Mouse (Mus musculus): Measurements from ENCODE around the gene Arhgap5. TPM values are rescaled to one million over a fixed set of nuclear protein-coding genes. Genes with fewer than 3 reads are reported as not detected.

Gene Arhgap5
- polyA plus RNA-seq, 1 experiment, result 15.6 TPM

DNA sequence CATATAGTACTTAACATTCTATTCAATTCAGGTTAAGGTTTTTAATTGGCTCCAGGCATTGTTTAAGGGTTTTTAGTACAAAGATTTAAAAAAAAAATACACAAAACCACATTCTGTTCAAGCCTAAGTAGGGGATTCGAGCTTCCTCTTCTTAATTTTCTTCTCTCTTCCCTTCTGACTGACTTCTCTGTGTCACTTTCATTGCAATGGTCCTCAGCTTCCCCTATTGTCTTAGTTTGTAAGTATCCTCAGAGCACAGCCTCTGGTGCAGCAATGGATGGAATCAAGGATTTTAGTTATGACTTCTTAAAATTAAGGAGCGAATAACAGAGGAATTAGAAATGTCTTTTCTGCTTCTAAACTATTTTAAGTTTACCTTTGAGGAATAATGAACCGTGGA is 1.6 kb upstream of the Arhgap5 start:
- TF ChIP-seq CTCF (IDR thresholded peaks at IDR 0.05; ENCODE audit: control insufficient read depth, insufficient read depth, insufficient replicate concordance, low read depth, low read length) (no peak), POLR2A (IDR thresholded peaks at IDR 0.05; ENCODE audit: control insufficient read depth, low read depth, low read length) (no peak)
- Histone ChIP-seq H3K4me3 (ENCODE audit: control insufficient read depth, low read depth, low read length) (no peak overlapping the region), H3K36me3 (ENCODE audit: control insufficient read depth, insufficient read depth, low read length) (no peaks in the 10 kb centered on the region), H3K27me3 (ENCODE audit: control insufficient read depth, insufficient read depth, low read length) (no peaks in the 10 kb centered on the region), H3K4me1 (ENCODE audit: control insufficient read depth, insufficient read depth, low read length) (no peaks in the 10 kb centered on the region; the same call in 1 of the 2 replicates), H3K27ac (ENCODE audit: control insufficient read depth, insufficient read depth, low read depth, low read length) (no peak overlapping the region)

DNA sequence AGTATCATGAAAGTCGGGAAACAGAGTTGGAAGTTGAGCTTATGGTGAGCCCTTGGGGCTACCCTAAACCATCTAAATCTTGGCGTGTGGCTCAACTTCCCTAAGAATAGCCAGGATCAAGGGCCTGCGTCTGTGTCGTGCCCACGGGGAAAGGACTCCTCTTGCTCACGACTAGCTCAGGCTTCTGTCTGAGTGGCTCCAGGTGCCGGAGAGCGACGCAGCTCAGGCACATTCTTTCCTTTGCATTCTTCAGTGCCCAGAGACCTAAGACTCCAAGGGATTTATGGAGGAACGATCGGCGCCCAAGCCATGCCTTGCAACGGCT is 679 bp upstream of the Arhgap5 start:
- H3K4me3 ChIP-seq (ENCODE audit: control insufficient read depth, low read depth, low read length), result peak overlapping the region; percentile 89
- no peaks in the 10 kb centered on the region for H3K36me3 ChIP-seq (ENCODE audit: control insufficient read depth, insufficient read depth, low read length)
- no peaks in the 10 kb centered on the region for H3K27me3 ChIP-seq (ENCODE audit: control insufficient read depth, insufficient read depth, low read length)
- H3K27ac ChIP-seq (ENCODE audit: control insufficient read depth, insufficient read depth, low read depth, low read length), result peak overlapping the region; percentile 92
- no peaks in the 10 kb centered on the region; the same call in 1 of the 2 replicates for H3K4me1 ChIP-seq (ENCODE audit: control insufficient read depth, insufficient read depth, low read length)
- TF ChIP-seq POLR2A (IDR thresholded peaks at IDR 0.05; ENCODE audit: control insufficient read depth, low read depth, low read length) (no peak), CTCF (IDR thresholded peaks at IDR 0.05; ENCODE audit: control insufficient read depth, insufficient read depth, insufficient replicate concordance, low read depth, low read length) (no peak)

DNA sequence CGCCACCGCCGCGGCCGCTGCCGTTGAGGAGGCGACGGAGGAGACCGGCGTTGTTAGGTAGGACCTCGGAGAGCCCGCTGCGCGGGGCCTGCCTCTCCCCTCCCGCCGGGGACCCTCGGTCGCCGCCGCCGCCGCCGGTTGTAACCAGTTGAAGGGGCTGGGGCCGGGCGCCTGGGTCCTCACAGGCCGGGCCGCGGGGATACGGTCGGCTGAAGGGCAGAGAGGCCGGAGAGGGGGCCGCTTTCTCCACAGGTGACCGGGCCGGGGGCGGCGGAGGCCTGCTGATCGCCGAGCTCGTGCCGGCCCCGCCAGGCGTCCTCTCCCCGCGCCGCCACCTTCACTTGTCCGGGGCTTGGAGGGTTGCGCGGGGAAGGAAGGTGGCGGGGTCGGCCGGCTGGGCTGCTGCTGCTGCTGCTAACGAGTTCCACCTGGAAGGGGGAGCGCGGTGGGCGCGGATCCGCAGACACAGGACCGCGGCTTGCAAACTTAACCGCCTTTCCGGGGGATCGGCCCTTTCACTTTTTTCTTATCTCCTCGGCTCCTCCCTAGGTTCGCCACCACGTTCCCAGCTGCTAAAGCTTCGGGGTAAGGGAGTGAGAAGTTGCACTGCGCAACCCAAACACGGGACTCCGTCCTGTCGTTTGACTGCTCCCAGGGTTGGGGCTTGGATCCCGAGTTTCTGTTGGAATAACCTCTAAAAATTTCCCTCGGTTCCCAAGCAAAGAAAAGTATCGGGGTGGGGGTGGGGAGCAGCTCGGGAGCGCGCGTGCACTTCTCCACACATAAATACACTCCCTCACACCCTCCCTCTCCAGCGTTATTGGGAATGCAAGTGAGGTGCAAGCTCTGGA is 784 bp downstream of the Arhgap5 start:
- no peak for TF ChIP-seq POLR2A (IDR thresholded peaks at IDR 0.05; ENCODE audit: control insufficient read depth, low read depth, low read length)

DNA sequence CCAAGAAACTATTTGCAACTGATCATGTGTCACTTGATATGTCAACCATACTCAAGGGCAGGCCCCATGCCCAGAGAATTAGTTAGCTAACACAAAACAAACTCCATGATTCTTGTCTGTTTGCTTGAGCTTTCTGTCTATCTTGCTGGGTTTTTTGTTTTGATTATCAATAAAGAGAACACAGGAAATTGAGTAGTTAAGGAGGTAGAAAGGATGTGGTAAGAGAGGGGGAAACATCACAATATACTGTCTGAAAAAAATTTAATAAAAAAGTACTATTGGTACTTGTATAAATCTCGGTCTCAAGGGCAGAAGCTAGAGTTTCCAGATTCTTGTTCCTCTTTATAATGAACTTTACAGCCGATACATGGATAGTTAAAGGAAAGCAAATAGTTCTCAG is 20.9 kb downstream of the Arhgap5 start:
- H3K36me3 ChIP-seq (ENCODE audit: control insufficient read depth, insufficient read depth, low read length), result no peaks in the 10 kb centered on the region
- H3K27me3 ChIP-seq (ENCODE audit: control insufficient read depth, insufficient read depth, low read length), result no peaks in the 10 kb centered on the region
- no peak overlapping the region for H3K4me3 ChIP-seq (ENCODE audit: control insufficient read depth, low read depth, low read length)
- TF ChIP-seq POLR2A (IDR thresholded peaks at IDR 0.05; ENCODE audit: control insufficient read depth, low read depth, low read length), result no peak
- no peak for TF ChIP-seq CTCF (IDR thresholded peaks at IDR 0.05; ENCODE audit: control insufficient read depth, insufficient read depth, insufficient replicate concordance, low read depth, low read length)
- H3K4me1 ChIP-seq (ENCODE audit: control insufficient read depth, insufficient read depth, low read length), result no peaks in the 10 kb centered on the region
- no peak overlapping the region for H3K27ac ChIP-seq (ENCODE audit: control insufficient read depth, insufficient read depth, low read depth, low read length)

More for the DNA sequence above, 784 bp downstream of the Arhgap5 start:
- H3K4me3 ChIP-seq (ENCODE audit: control insufficient read depth, low read depth, low read length), result peak overlapping the region; percentile 89
- H3K27me3 ChIP-seq (ENCODE audit: control insufficient read depth, insufficient read depth, low read length), result no peaks in the 10 kb centered on the region
- no peaks in the 10 kb centered on the region for H3K36me3 ChIP-seq (ENCODE audit: control insufficient read depth, insufficient read depth, low read length)
- peak overlapping the region; percentile 94 for H3K27ac ChIP-seq (ENCODE audit: control insufficient read depth, insufficient read depth, low read depth, low read length)
- no peaks in the 10 kb centered on the region; the same call in 1 of the 2 replicates for H3K4me1 ChIP-seq (ENCODE audit: control insufficient read depth, insufficient read depth, low read length)

DNA sequence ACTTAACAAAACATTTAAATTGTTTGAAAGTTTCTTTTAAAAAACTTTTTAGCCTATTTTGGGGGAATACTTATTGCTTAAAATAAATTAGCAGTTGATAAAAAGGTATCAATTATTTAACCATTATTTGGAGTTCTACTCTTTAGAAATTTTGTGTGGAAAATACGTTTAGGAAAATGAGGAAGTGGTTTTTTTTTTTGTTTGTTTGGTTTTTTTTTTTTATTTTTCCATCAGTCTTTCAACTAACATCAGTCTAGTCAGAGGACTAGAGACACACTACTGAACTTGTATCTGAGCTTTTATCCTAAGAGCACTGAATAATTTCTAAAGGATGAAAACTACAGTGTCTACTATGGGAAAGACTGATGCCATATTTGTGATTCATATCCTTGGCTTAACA is 21.7 kb downstream of the Arhgap5 start:
- Histone ChIP-seq H3K4me1 (ENCODE audit: control insufficient read depth, insufficient read depth, low read length) (no peaks in the 10 kb centered on the region), H3K4me3 (ENCODE audit: control insufficient read depth, low read depth, low read length) (no peak overlapping the region), H3K27me3 (ENCODE audit: control insufficient read depth, insufficient read depth, low read length) (no peaks in the 10 kb centered on the region), H3K36me3 (ENCODE audit: control insufficient read depth, insufficient read depth, low read length) (no peaks in the 10 kb centered on the region), H3K27ac (ENCODE audit: control insufficient read depth, insufficient read depth, low read depth, low read length) (no peak overlapping the region)
- TF ChIP-seq POLR2A (IDR thresholded peaks at IDR 0.05; ENCODE audit: control insufficient read depth, low read depth, low read length) (no peak), CTCF (IDR thresholded peaks at IDR 0.05; ENCODE audit: control insufficient read depth, insufficient read depth, insufficient replicate concordance, low read depth, low read length) (no peak)

DNA sequence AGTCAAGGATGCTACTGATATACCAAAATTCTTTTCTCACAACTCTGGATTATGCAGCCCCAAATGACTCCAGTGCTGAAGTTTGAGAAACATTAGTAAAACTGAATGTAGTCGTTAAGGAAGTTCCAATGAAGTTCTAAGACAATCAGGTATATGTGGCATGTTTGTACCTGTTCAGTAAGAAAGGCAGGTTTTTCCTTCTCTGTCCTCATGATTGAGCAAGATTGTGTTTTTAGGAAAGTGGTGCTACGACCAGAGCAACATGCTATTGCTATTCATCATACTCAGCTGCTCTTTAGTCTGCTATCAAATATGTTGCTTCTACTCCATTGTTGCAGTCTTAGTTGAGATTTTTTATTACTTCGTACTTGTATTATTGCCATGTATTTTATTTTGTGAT is 26.0 kb downstream of the Arhgap5 start:
- H3K4me3 ChIP-seq (ENCODE audit: control insufficient read depth, low read depth, low read length), result no peak overlapping the region
- no peaks in the 10 kb centered on the region for H3K36me3 ChIP-seq (ENCODE audit: control insufficient read depth, insufficient read depth, low read length)
- no peak overlapping the region for H3K27ac ChIP-seq (ENCODE audit: control insufficient read depth, insufficient read depth, low read depth, low read length)
- TF ChIP-seq POLR2A (IDR thresholded peaks at IDR 0.05; ENCODE audit: control insufficient read depth, low read depth, low read length) (no peak), CTCF (IDR thresholded peaks at IDR 0.05; ENCODE audit: control insufficient read depth, insufficient read depth, insufficient replicate concordance, low read depth, low read length) (no peak)
- H3K4me1 ChIP-seq (ENCODE audit: control insufficient read depth, insufficient read depth, low read length), result no peaks in the 10 kb centered on the region
- H3K27me3 ChIP-seq (ENCODE audit: control insufficient read depth, insufficient read depth, low read length), result no peaks in the 10 kb centered on the region

DNA sequence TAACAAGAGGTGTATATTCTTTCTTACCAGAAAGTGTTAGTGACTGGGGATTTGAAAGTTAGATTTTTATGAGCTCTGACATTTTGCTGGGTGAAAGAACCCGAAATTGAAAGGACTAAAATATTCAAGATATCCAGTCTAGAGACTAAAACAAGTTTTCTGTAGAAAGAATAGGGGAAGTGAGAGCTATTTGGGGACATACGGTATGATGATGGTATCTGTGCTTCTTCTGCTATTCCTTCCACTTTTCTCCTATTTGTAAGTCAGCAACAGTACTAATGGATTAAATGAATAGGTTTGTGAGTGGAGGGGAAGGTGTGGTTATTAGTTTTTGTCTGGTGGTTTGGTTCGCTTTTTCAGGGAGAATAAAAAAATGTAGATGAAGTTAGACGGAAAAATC is 37.5 kb downstream of the Arhgap5 start:
- Histone ChIP-seq H3K4me3 (ENCODE audit: control insufficient read depth, low read depth, low read length) (no peak overlapping the region), H3K27me3 (ENCODE audit: control insufficient read depth, insufficient read depth, low read length) (no peaks in the 10 kb centered on the region), H3K27ac (ENCODE audit: control insufficient read depth, insufficient read depth, low read depth, low read length) (no peak overlapping the region), H3K4me1 (ENCODE audit: control insufficient read depth, insufficient read depth, low read length) (no peaks in the 10 kb centered on the region), H3K36me3 (ENCODE audit: control insufficient read depth, insufficient read depth, low read length) (no peaks in the 10 kb centered on the region)
- no peak for TF ChIP-seq POLR2A (IDR thresholded peaks at IDR 0.05; ENCODE audit: control insufficient read depth, low read depth, low read length)
- no peak for TF ChIP-seq CTCF (IDR thresholded peaks at IDR 0.05; ENCODE audit: control insufficient read depth, insufficient read depth, insufficient replicate concordance, low read depth, low read length)

Measured in testis, adult 2 months (tissue).